Mouse (Mus musculus) liver, embryonic 14.5 days (tissue): ENCODE measurements around the gene Pinlyp.

Experiments
- CTCF ChIP-seq: IDR thresholded peaks from 2 replicates; pipeline ENCODE4 v1.5.1; 2016; ENCODE audit warnings: antibody characterized with exemption, low read depth, control low read depth
- EP300 ChIP-seq: IDR thresholded peaks from 2 replicates; pipeline ENCODE4 v1.6.1; 2016; ENCODE audit warnings: antibody characterized with exemption, low read depth

- TF ChIP-seq EP300, result no peak
- peak; percentile 64 for TF ChIP-seq CTCF
These were observed 45.0 kb downstream of the Pinlyp start for GRCm38 (mm10) chr7:24500929-24501328.
